Mouse (Mus musculus) gastrocnemius, postnatal 14 days (tissue): ENCODE results near the gene Dnm2. TPM values are rescaled to one million over a fixed set of nuclear protein-coding genes. Genes with fewer than 3 reads are reported as not detected.
"Not testable (repeated sequence)": the region's sequence is repeated elsewhere in the genome, so short reads cannot be mapped to it uniquely, and the experiment has no call there.

Source experiments
- DNase-seq: peaks from one replicate; pipeline ENCODE4 v3.0.0; 2021; ENCODE audit warnings: mixed read lengths
- intact Hi-C: fragments of 180-260 bp; cut with DNase I; formaldehyde crosslinking; loops from one replicate; pipeline ENCODE4 v1.15.1; 2025; ENCODE audit warnings: low total_unique reads
- total RNA-seq, 2 experiments: library from RNA; stranded (reverse); gene quantifications; 2 replicates each; pipeline ENCODE4 v1.2.3; 2021

Dnm2 gene
- total RNA-seq, 2 experiments from 2014 or later: 47.8 to 48.0 TPM

- intact Hi-C loops: no loop called here
Observed at GRCm38 (mm10) chr9:21526634-21526944, 101.9 kb downstream of the Dnm2 start.

GRCm38 (mm10) chr9:21527100-21527801, 102.5 kb downstream of the Dnm2 start:
- no peak for DNase-seq
- intact Hi-C loops: no loop called here

More at GRCm38 (mm10) chr9:21526634-21526944, 101.9 kb downstream of the Dnm2 start:
- no peak for DNase-seq

- intact Hi-C loops: no loop called here
- DNase-seq: no peak
Observed at GRCm38 (mm10) chr9:21527917-21528324, 103.2 kb downstream of the Dnm2 start.

GRCm38 (mm10) chr9:21536501-21536900, 111.8 kb downstream of the Dnm2 start:
- intact Hi-C loops: no loop called here

GRCm38 (mm10) chr9:21537009-21537408, 112.3 kb downstream of the Dnm2 start:
- intact Hi-C loops: no loop called here
- no peak for DNase-seq

More at GRCm38 (mm10) chr9:21536501-21536900, 111.8 kb downstream of the Dnm2 start:
- DNase-seq: no peak

GRCm38 (mm10) chr9:21539981-21540753, 115.5 kb downstream of the Dnm2 start:
- intact Hi-C loops: no loop called here
- DNase-seq: no peak

GRCm38 (mm10) chr9:21542001-21542400, 117.3 kb downstream of the Dnm2 start:
- intact Hi-C loops, DNase-seq: not testable (repeated sequence)

- intact Hi-C loops: loop anchor here (5.0 kb wide), 1 partner anchor 42 kb away; no protein-coding TSS in a partner anchor
- DNase-seq: no peak
Observed at GRCm38 (mm10) chr9:21545351-21545915, 120.7 kb downstream of the Dnm2 start.

- intact Hi-C loops: loop anchor here (5.0 kb wide), 1 partner anchor 41 kb away; no protein-coding TSS in a partner anchor
Observed at GRCm38 (mm10) chr9:21545916-21546788, 121.4 kb downstream of the Dnm2 start.

GRCm38 (mm10) chr9:21546789-21547074, 122.0 kb downstream of the Dnm2 start, which contains the start of gene Carm1:
Gene Carm1 (plus strand): TSS chr9:21546894.
- intact Hi-C loops: loop anchor here (5.0 kb wide), 1 partner anchor 41 kb away; no protein-coding TSS in a partner anchor
- DNase-seq: no peak

More at GRCm38 (mm10) chr9:21545916-21546788, 121.4 kb downstream of the Dnm2 start:
- DNase-seq: peak; percentile 100

GRCm38 (mm10) chr9:21547075-21547941, 122.6 kb downstream of the Dnm2 start:
- intact Hi-C loops: loop anchor here (5.0 kb wide), 1 partner anchor 40 kb away; no protein-coding TSS in a partner anchor

GRCm38 (mm10) chr9:21551049-21551448, 126.3 kb downstream of the Dnm2 start:
- intact Hi-C loops: no loop called here
- peak; percentile 34 for DNase-seq

More at GRCm38 (mm10) chr9:21547075-21547941, 122.6 kb downstream of the Dnm2 start:
- peak; percentile 65 for DNase-seq

- intact Hi-C loops: no loop called here
Observed at GRCm38 (mm10) chr9:21553607-21554273, 129.0 kb downstream of the Dnm2 start.

GRCm38 (mm10) chr9:21555198-21555742, 130.6 kb downstream of the Dnm2 start:
- no peak for DNase-seq
- intact Hi-C loops: no loop called here

More at GRCm38 (mm10) chr9:21553607-21554273, 129.0 kb downstream of the Dnm2 start:
- no peak for DNase-seq

- intact Hi-C loops: no loop called here
- DNase-seq: no peak
Observed at GRCm38 (mm10) chr9:21556996-21557395, 132.3 kb downstream of the Dnm2 start.
